Comparison of ENCODE assay signal across 28 mouse cellular contexts in the genomic region with DNA sequence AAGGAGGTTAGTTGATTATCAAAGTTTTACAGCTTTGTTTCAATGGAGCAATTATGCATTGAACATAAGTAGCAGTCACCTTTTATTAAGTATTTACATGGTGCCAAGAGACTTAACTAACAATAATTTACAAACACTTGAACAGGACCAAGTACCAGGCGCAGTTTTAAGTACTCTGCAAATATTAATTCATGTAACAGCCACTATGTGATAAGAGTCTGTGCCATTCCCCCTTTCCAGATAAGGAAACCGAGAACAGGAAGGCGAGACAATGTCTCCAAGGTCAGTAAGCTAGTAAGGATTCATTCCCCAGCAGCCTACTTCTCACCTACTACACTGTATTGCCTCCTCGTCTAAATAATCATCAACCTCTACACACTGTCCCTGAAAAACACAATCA.
DNase-seq lines count a peak whose midpoint lies in the region; ATAC-seq and TF ChIP-seq lines count a peak whose summit lies in the region.
"Had no signal": no experiment of that assay in that cellular context is flagged by ENCODE, and none has a peak within 500 bp of the region (broad histone marks: within the 10 kb centered on the region; RNA-seq: fewer than 3 reads in every experiment).

No protein-coding gene starts in this region.

- no peak overlapping the region for H3K4me3 ChIP-seq in lung, postnatal 0 days (ENCODE audit: low read depth, low read length)
- H3K4me3 ChIP-seq in liver, embryonic 16.5 days (ENCODE audit: low read depth, low read length): no peak overlapping the region
- H3K4me3 ChIP-seq in hindbrain, embryonic 10.5 days: no peak overlapping the region
- H3K4me3 ChIP-seq: embryonic facial prominence, embryonic 13.5 days; erythroblast, embryonic 14.5 days; forebrain, embryonic 12.5 days; hindbrain, embryonic 12.5 days; intestine, embryonic 15.5 days; lung, embryonic 15.5 days; megakaryocyte, embryonic 14.5 days; midbrain, embryonic 13.5 days had no signal

- WGBS in lung, postnatal 0 days: 51% methylated on average over 4 of the region's 4 CpGs
- 19% methylated on average over 4 of the region's 4 CpGs for WGBS in liver, embryonic 16.5 days (ENCODE audit: insufficient replicate concordance)
- WGBS in hindbrain, embryonic 10.5 days: 91% methylated on average over 4 of the region's 4 CpGs

- ATAC-seq in lung, postnatal 0 days: peak; percentile 85
- peak; percentile 41 for ATAC-seq in erythroid progenitor cell, adult 5-6 weeks (replicated peaks; ENCODE audit: low FRiP score, poor library complexity, severe bottlenecking)
- no peak for ATAC-seq in liver, embryonic 16.5 days (ENCODE audit: low read depth)
- ATAC-seq: CD4-positive, CD25-positive, alpha-beta regulatory T cell, adult 4 months; hindbrain, postnatal 0 days; intestine, embryonic 15.5 days; midbrain, embryonic 13.5 days had no signal

- no peak overlapping the region for H3K9ac ChIP-seq in lung, postnatal 0 days (replicated peaks; ENCODE audit: low read depth)
- peak overlapping the region; percentile 1; the same call in 1 of the 2 replicates for H3K9ac ChIP-seq in liver, embryonic 16.5 days (ENCODE audit: low read depth, low read length)
- H3K9ac ChIP-seq: embryonic facial prominence, embryonic 13.5 days; forebrain, embryonic 12.5 days; hindbrain, embryonic 12.5 days; intestine, embryonic 15.5 days; lung, embryonic 15.5 days; midbrain, embryonic 13.5 days had no signal

- no peak overlapping the region for H3K4me2 ChIP-seq in lung, postnatal 0 days (replicated peaks; ENCODE audit: low read depth, low read length)
- H3K4me2 ChIP-seq in liver, embryonic 16.5 days (ENCODE audit: low read depth, low read length): peak overlapping the region; percentile 26; the same call in 1 of the 2 replicates
- H3K4me2 ChIP-seq: embryonic facial prominence, embryonic 13.5 days; forebrain, embryonic 12.5 days; hindbrain, embryonic 12.5 days; intestine, embryonic 15.5 days; lung, embryonic 15.5 days; midbrain, embryonic 13.5 days had no signal

- no peaks in the 10 kb centered on the region for H3K4me1 ChIP-seq in lung, postnatal 0 days (ENCODE audit: insufficient read depth, low read depth, low read length)
- peaks cover 47% of the 10 kb centered on the region for H3K4me1 ChIP-seq in liver, embryonic 16.5 days (ENCODE audit: control insufficient read depth, low read depth, low read length)
- no peaks in the 10 kb centered on the region for H3K4me1 ChIP-seq in hindbrain, embryonic 10.5 days (replicated peaks)
- H3K4me1 ChIP-seq: forebrain, embryonic 12.5 days; hindbrain, embryonic 12.5 days; intestine, embryonic 15.5 days; midbrain, embryonic 13.5 days had no signal

- TF ChIP-seq EP300 in lung, postnatal 0 days (IDR thresholded peaks at IDR 0.05): peak; percentile 82

- no peaks in the 10 kb centered on the region for H3K9me3 ChIP-seq in lung, postnatal 0 days (ENCODE audit: low read length)
- no peaks in the 10 kb centered on the region for H3K9me3 ChIP-seq in liver, embryonic 16.5 days (replicated peaks; ENCODE audit: control insufficient read depth, low read length)
- H3K9me3 ChIP-seq in hindbrain, embryonic 10.5 days: no peaks in the 10 kb centered on the region
- H3K9me3 ChIP-seq: embryonic facial prominence, embryonic 13.5 days; forebrain, embryonic 12.5 days; hindbrain, embryonic 12.5 days; intestine, embryonic 15.5 days; lung, embryonic 15.5 days; megakaryocyte, embryonic 14.5 days; midbrain, embryonic 13.5 days had no signal

- peak; percentile 75 for DNase-seq in lung, postnatal 0 days (ENCODE audit: low spot score)
- DNase-seq in lung, postnatal 10 days: no peak
- peak; percentile 17 for DNase-seq in c-Kit-positive CD71-positive TER-119-negative erythroid progenitor cells, embryonic 14.5 days (ENCODE audit: low read depth)
- no peak for DNase-seq in hindbrain, embryonic 10.5 days (ENCODE audit: low spot score)
- DNase-seq in layer of hippocampus, postnatal 36 days: no peak
- DNase-seq: adrenal gland, postnatal 10 days; cerebellum, adult 11-12 months; cerebellum, postnatal 10 days; gastrocnemius, postnatal 10 days; kidney, adult 2 months; kidney, postnatal 4 days; left cerebral cortex, postnatal 4 days; retina, postnatal 1 day; right cerebral cortex, postnatal 14 days; thymus, postnatal 14 days had no signal

- H3K27ac ChIP-seq in lung, postnatal 0 days (ENCODE audit: low read length): no peak overlapping the region
- peak overlapping the region; percentile 63 for H3K27ac ChIP-seq in liver, embryonic 16.5 days (ENCODE audit: low read length)
- no peak overlapping the region for H3K27ac ChIP-seq in hindbrain, embryonic 10.5 days
- H3K27ac ChIP-seq: embryonic facial prominence, embryonic 13.5 days; forebrain, embryonic 12.5 days; hindbrain, embryonic 12.5 days; hindbrain, postnatal 0 days; intestine, embryonic 15.5 days; kidney, postnatal 0 days; lung, embryonic 15.5 days; midbrain, embryonic 13.5 days had no signal

- TF ChIP-seq CTCF in lung, postnatal 0 days (IDR thresholded peaks at IDR 0.05): no peak

- no peaks in the 10 kb centered on the region for H3K27me3 ChIP-seq in lung, postnatal 0 days (replicated peaks; ENCODE audit: insufficient read depth, low read length)
- no peaks in the 10 kb centered on the region for H3K27me3 ChIP-seq in liver, embryonic 16.5 days (ENCODE audit: control insufficient read depth, insufficient read depth, low read depth, low read length)
- no peaks in the 10 kb centered on the region for H3K27me3 ChIP-seq in hindbrain, embryonic 10.5 days (ENCODE audit: insufficient read depth, poor library complexity, severe bottlenecking)
- H3K27me3 ChIP-seq: embryonic facial prominence, embryonic 13.5 days; forebrain, embryonic 12.5 days; hindbrain, embryonic 12.5 days; intestine, embryonic 15.5 days; lung, embryonic 15.5 days; megakaryocyte, embryonic 14.5 days; midbrain, embryonic 13.5 days had no signal

- no peaks in the 10 kb centered on the region for H3K36me3 ChIP-seq in lung, postnatal 0 days (ENCODE audit: insufficient read depth, low read length)
- peaks cover 3% of the 10 kb centered on the region; the same call in 1 of the 2 replicates for H3K36me3 ChIP-seq in liver, embryonic 16.5 days (ENCODE audit: control insufficient read depth, insufficient read depth)
- peaks cover 13% of the 10 kb centered on the region; the same call in 1 of the 2 replicates for H3K36me3 ChIP-seq in hindbrain, embryonic 10.5 days
- H3K36me3 ChIP-seq: intestine, embryonic 15.5 days; lung, embryonic 15.5 days; midbrain, embryonic 13.5 days had no signal

Comparison
In these comparisons a context has a peak if more than half of its experiments do, and no peak if none do; other contexts are left out.
1. DNase-seq: peak in lung, postnatal 0 days (single experiment) and c-Kit-positive CD71-positive TER-119-negative erythroid progenitor cells, embryonic 14.5 days (single experiment); none in lung, postnatal 10 days (single experiment), hindbrain, embryonic 10.5 days (single experiment) and layer of hippocampus, postnatal 36 days (0 of 2).